Mouse (Mus musculus) small intestine, adult 2 months (tissue): ENCODE data around the gene Mboat2.

Experiments used
- CTCF ChIP-seq: fragments of 200-500 bp; IDR thresholded peaks from 2 replicates; pipeline ENCODE4 v1.5.1; 2012; ENCODE audit warnings: low read depth, mild to moderate bottlenecking, control low read depth, inconsistent platforms, low read length, moderate library complexity, mixed read lengths; ENCODE audit not compliant: insufficient replicate concordance, insufficient read length; ENCODE audit errors: extremely low read depth
- POLR2A ChIP-seq: fragments of 200-500 bp; IDR thresholded peaks from 2 replicates; pipeline ENCODE4 v1.6.1; 2012; ENCODE audit warnings: low read depth, mild to moderate bottlenecking, control low read depth, inconsistent platforms, low read length, moderate library complexity

DNA sequence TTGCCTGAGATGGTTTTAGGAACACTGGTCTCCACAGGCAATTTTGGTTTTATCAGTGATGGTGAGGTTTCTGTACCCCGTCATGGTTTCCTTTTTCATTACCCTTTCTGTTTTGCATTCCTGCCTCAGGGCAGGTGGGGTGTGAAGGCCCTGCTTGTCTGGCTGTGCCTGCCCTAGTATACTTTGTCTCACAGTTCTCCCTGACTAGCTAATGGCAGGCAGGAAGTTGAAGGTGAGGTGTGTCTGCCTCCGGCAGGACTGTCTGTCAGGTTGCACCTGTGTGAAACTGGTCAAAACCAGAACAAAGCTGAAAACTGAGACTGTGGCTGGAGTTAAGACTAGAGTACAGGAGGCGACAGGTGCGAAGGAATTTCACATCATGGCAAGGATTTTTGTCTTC, 46.9 kb upstream of the Mboat2 start:
- TF ChIP-seq POLR2A (no peak), CTCF (no peak)
